Mouse (Mus musculus) ES-E14 (cell line): ENCODE data around the gene Mgrn1. TPM values are rescaled to one million over a fixed set of nuclear protein-coding genes. Genes with fewer than 3 reads are reported as not detected.

ENCODE experiments used
- DNase-seq: peaks from one replicate; pipeline ENCODE4 v3.0.0-alpha.2; 2013; ENCODE audit warnings: low read depth, low spot score
- H3K27ac ChIP-seq: 2 replicates; pipeline ENCODE4 v1.5.1; 2012; ENCODE audit warnings: low read depth, mild to moderate bottlenecking, low read length, moderate library complexity, mixed read lengths; ENCODE audit not compliant: poor library complexity, insufficient read depth, severe bottlenecking
- H3K36me3 ChIP-seq: 2 replicates; pipeline ENCODE4 v1.6.1; 2012; ENCODE audit warnings: mild to moderate bottlenecking, low read length, moderate library complexity, mixed read lengths; ENCODE audit not compliant: control insufficient read depth, poor library complexity, insufficient read depth, severe bottlenecking
- H3K4me1 ChIP-seq, 2 experiments: fragments of 150-350 bp in 1 of 2; sonication (generic) in 1 of 2; 2 replicates each; pipeline ENCODE4 v1.6.1; 2012; ENCODE audit warnings: low read length in 2 of 2, mild to moderate bottlenecking in 1 of 2, mixed read lengths in 1 of 2; ENCODE audit not compliant: control insufficient read depth in 2 of 2, insufficient read depth in 2 of 2, poor library complexity in 1 of 2
- H3K4me3 ChIP-seq, 2 experiments: fragments of 150-350 bp in 1 of 2; sonication (generic) in 1 of 2; 2 replicates each; pipeline ENCODE4 v1.5.1; 2012; ENCODE audit warnings: low read length in 2 of 2, low read depth in 1 of 2, mild to moderate bottlenecking in 1 of 2, mixed read lengths in 1 of 2; ENCODE audit not compliant: insufficient read depth in 1 of 2, poor library complexity in 1 of 2, severe bottlenecking in 1 of 2
- H3K9ac ChIP-seq: 2 replicates; pipeline ENCODE4 v1.6.1; 2012; ENCODE audit warnings: low read depth, mild to moderate bottlenecking, low read length, mixed read lengths; ENCODE audit not compliant: poor library complexity, insufficient read depth, severe bottlenecking
- H3K9me3 ChIP-seq: fragments of 150-350 bp; sonication (generic); 2 replicates; pipeline ENCODE4 v1.6.1; 2012; ENCODE audit warnings: low read depth, mild to moderate bottlenecking, low read length; ENCODE audit not compliant: control insufficient read depth, insufficient read depth
- CHD2 ChIP-seq: IDR thresholded peaks from 2 replicates; pipeline ENCODE4 v1.6.1; 2014; ENCODE audit warnings: mild to moderate bottlenecking, low read depth, low read length, inconsistent platforms
- HCFC1 ChIP-seq: IDR thresholded peaks from 2 replicates; pipeline ENCODE4 v1.6.1; 2012; ENCODE audit warnings: low read length, inconsistent platforms, borderline replicate concordance; ENCODE audit not compliant: insufficient read depth
- MAFK ChIP-seq: IDR thresholded peaks from 2 replicates; pipeline ENCODE4 v1.6.1; 2014; ENCODE audit warnings: mild to moderate bottlenecking, low read depth, low read length, inconsistent platforms; ENCODE audit not compliant: insufficient read depth
- ZC3H11A ChIP-seq: IDR thresholded peaks from 2 replicates; pipeline ENCODE4 v1.6.1; 2012; ENCODE audit warnings: low read depth, mild to moderate bottlenecking, inconsistent platforms, low read length, borderline replicate concordance
- ZNF384 ChIP-seq: IDR thresholded peaks from 2 replicates; pipeline ENCODE4 v1.6.1; 2012; ENCODE audit warnings: low read depth, low read length, inconsistent platforms
- in situ Hi-C, 2 experiments: fragments of 600-800 bp; cut with MboI; formaldehyde crosslinking; loops; one replicate each; pipeline ENCODE4 v1.15.1; 2025; ENCODE audit warnings: low sequenced_read_pairs in 2 of 2, inconsistent platforms in 1 of 2; ENCODE audit not compliant: unreplicated experiment in 2 of 2
- total RNA-seq: library from RNA; depleted of rRNA; stranded (reverse); fragments of 300-350 nt; gene quantifications from 2 replicates; pipeline ENCODE4 v1.2.3, GENCODE M21; 2012

Mgrn1 gene
- total RNA-seq, 1 experiment = 24.0 TPM

- peaks cover 29% of the 10 kb centered on the region for H3K36me3 ChIP-seq
- H3K27ac ChIP-seq = peak overlapping the region; percentile 96
- H3K4me3 ChIP-seq = peak overlapping the region; percentile 84 to 98
- no peaks in the 10 kb centered on the region for H3K9me3 ChIP-seq
- H3K4me1 ChIP-seq = peaks cover 2 to 22% of the 10 kb centered on the region in 2 experiments; a peak in 2 of 4 replicates
- no peak for DNase-seq
- TF ChIP-seq HCFC1 (no peak), MAFK (no peak), CHD2 (no peak), ZNF384 (no peak), ZC3H11A (no peak)
- in situ Hi-C loops = no loop called here
- H3K9ac ChIP-seq = peak overlapping the region; percentile 98
Measured at GRCm38 (mm10) chr16:4879101-4879707, 6.8 kb upstream of the Mgrn1 start.

GRCm38 (mm10) chr16:4879708-4880124 is 6.3 kb upstream of the Mgrn1 start:
- peaks cover 2 to 22% of the 10 kb centered on the region in 2 experiments; a peak in 2 of 4 replicates for H3K4me1 ChIP-seq
- H3K27ac ChIP-seq = peak overlapping the region; percentile 96
- no peak for DNase-seq
- in situ Hi-C loops = no loop called here
- peaks cover 26% of the 10 kb centered on the region for H3K36me3 ChIP-seq
- H3K9me3 ChIP-seq = no peaks in the 10 kb centered on the region
- H3K4me3 ChIP-seq = peak overlapping the region; percentile 84 to 98
- TF ChIP-seq CHD2 = no peak
- TF ChIP-seq ZC3H11A = no peak
- TF ChIP-seq ZNF384 = no peak
- no peak for TF ChIP-seq MAFK
- peak; percentile 87 for TF ChIP-seq HCFC1
- peak overlapping the region; percentile 98 for H3K9ac ChIP-seq

GRCm38 (mm10) chr16:4880136-4880825 is 5.8 kb upstream of the Mgrn1 start, which contains the start of gene Ubald1:
Gene Ubald1, minus strand, starts transcription at chr16:4880315.
- no peaks in the 10 kb centered on the region for H3K9me3 ChIP-seq
- peaks cover 2 to 22% of the 10 kb centered on the region in 2 experiments; a peak in 2 of 4 replicates for H3K4me1 ChIP-seq
- H3K9ac ChIP-seq = peak within 1 kb of the TSS; percentile 98
- peaks cover 21% of the 10 kb centered on the region for H3K36me3 ChIP-seq
- H3K27ac ChIP-seq = peak within 1 kb of the TSS; percentile 96
- DNase-seq = peak; percentile 98
- TF ChIP-seq MAFK = no peak
- peak; percentile 30; the same call in 1 of the 2 replicates for TF ChIP-seq HCFC1
- TF ChIP-seq ZNF384 = peak; percentile 99
- peak; percentile 2; the same call in 1 of the 2 replicates for TF ChIP-seq CHD2
- H3K4me3 ChIP-seq = peak within 1 kb of the TSS; percentile 84 to 98
- in situ Hi-C loops = no loop called here

- DNase-seq = no peak
- Histone ChIP-seq H3K4me3 (peak overlapping the region; percentile 71 to 84), H3K9me3 (no peaks in the 10 kb centered on the region), H3K36me3 (peaks cover 7% of the 10 kb centered on the region; the same call in 1 of the 2 replicates), H3K9ac (peak overlapping the region; percentile 88; the same call in 1 of the 2 replicates), H3K27ac (no peak overlapping the region), H3K4me1 (peaks cover 2 to 17% of the 10 kb centered on the region in 2 experiments; a peak in 2 of 4 replicates)
- in situ Hi-C loops = no loop called here
- TF ChIP-seq ZNF384 (no peak), CHD2 (no peak), ZC3H11A (no peak), HCFC1 (no peak), MAFK (no peak)
Measured at GRCm38 (mm10) chr16:4881400-4882351, 4.4 kb upstream of the Mgrn1 start.
